Mouse (Mus musculus) forebrain, embryonic 14.5 days (tissue): ENCODE measurements around the gene Prss33. TPM values are rescaled to one million over a fixed set of nuclear protein-coding genes. Genes with fewer than 3 reads are reported as not detected.

ENCODE experiments used
- ATAC-seq: fragments of 200-750 bp; cut with Nextera tagmentation; 2 replicates; pipeline ENCODE4 v1.8.0; 2017; ENCODE audit warnings: mild to moderate bottlenecking, moderate library complexity
- DNase-seq: peaks from one replicate; pipeline ENCODE4 v3.0.0-alpha.2; 2015; ENCODE audit warnings: low spot score
- H3K27ac ChIP-seq: fragments of 300-500 bp; sonication (generic); 2 replicates; pipeline ENCODE4 v1.5.1; 2014; ENCODE audit warnings: low read depth, mild to moderate bottlenecking, control low read depth, low read length, moderate library complexity
- H3K27me3 ChIP-seq: fragments of 300-500 bp; sonication (generic); replicated peaks from 2 replicates; pipeline ENCODE4 v1.6.1; 2014; ENCODE audit warnings: low read length, control low read depth, mixed read lengths; ENCODE audit not compliant: control insufficient read depth, insufficient read depth
- H3K36me3 ChIP-seq: fragments of 300-500 bp; sonication (generic); 2 replicates; pipeline ENCODE4 v1.6.1; 2014; ENCODE audit warnings: low read length, control low read depth; ENCODE audit not compliant: control insufficient read depth, insufficient read depth
- H3K4me1 ChIP-seq: fragments of 300-500 bp; sonication (generic); 2 replicates; pipeline ENCODE4 v1.6.1; 2014; ENCODE audit warnings: antibody characterized with exemption, low read length, control low read depth; ENCODE audit not compliant: control insufficient read depth, insufficient read depth
- H3K4me2 ChIP-seq: fragments of 300-500 bp; sonication (generic); 2 replicates; pipeline ENCODE4 v1.6.1; 2014; ENCODE audit warnings: mild to moderate bottlenecking, control low read depth, low read length
- H3K4me3 ChIP-seq: fragments of 300-500 bp; sonication (generic); 2 replicates; pipeline ENCODE4 v1.5.1; 2014; ENCODE audit warnings: low read depth, low read length, control low read depth
- H3K9ac ChIP-seq: fragments of 300-500 bp; sonication (generic); 2 replicates; pipeline ENCODE4 v1.6.1; 2014; ENCODE audit warnings: mild to moderate bottlenecking, low read length, control low read depth, moderate library complexity
- H3K9me3 ChIP-seq: fragments of 300-500 bp; sonication (generic); replicated peaks from 2 replicates; pipeline ENCODE4 v1.6.1; 2016; ENCODE audit warnings: low read length, control low read depth, mixed read lengths; ENCODE audit not compliant: control insufficient read depth
- WGBS: fragments of 180-500 bp; shearing (Covaris S2); extraction: QIAGEN DNeasy Blood & Tissue Kit; methylation state at CpG from one replicate; pipeline ENCODE4 v1.1.7; 2014; 5-methylcytosine and 5-hydroxymethylcytosine counted together
- polyA plus RNA-seq: library from polyadenylated mRNA; unstranded; fragments of >200 nt; fragmentation: Nextera tagmentation; extraction: Ambion mirVana; gene quantifications from 2 replicates; pipeline ENCODE4 v1.2.1, GENCODE M21; 2014

Gene Prss33
- polyA plus RNA-seq, 1 experiment from 2014 or later = not detected

GRCm38 (mm10) chr17:23841145-23841544 is 5.3 kb upstream of the Prss33 start:
- DNase-seq = peak; percentile 86
- no peak overlapping the region for H3K4me2 ChIP-seq
- no peak overlapping the region for H3K4me3 ChIP-seq
- no peak overlapping the region for H3K9ac ChIP-seq
- WGBS = 28% methylated on average over 4 of the region's 4 CpGs
- no peak for ATAC-seq
- H3K27me3 ChIP-seq = no peaks in the 10 kb centered on the region
- H3K4me1 ChIP-seq = no peaks in the 10 kb centered on the region
- no peaks in the 10 kb centered on the region for H3K36me3 ChIP-seq
- H3K27ac ChIP-seq = no peak overlapping the region
- H3K9me3 ChIP-seq = no peaks in the 10 kb centered on the region

DNA sequence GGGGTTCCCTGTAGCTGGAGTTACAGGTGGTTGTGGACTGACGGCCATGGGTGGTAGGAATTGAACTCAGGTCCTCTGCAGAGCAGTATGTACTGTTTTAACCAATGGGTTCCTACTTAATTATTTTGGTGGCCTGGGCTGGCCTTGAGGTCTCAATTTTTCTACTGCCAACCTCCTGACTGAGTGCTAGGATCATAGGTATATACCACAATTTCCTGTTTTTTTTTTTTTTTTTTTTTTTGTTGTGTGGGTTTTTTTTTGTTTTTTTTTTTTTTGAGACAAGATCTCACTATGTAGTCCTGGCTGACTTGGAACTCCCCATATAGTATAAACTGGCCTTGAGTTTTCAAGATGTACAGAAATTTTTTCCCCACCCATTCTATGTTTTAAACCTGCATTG is 4.7 kb downstream of the Prss33 start:
- WGBS = 97% methylated on average over 1 of the region's 1 CpGs
- Histone ChIP-seq H3K27me3 (0 out of 2 replicates have a peak, but pooled peaks cover 8% of the 10 kb centered on the region), H3K9me3 (no peaks in the 10 kb centered on the region), H3K4me2 (no peak overlapping the region), H3K9ac (no peak overlapping the region), H3K27ac (no peak overlapping the region), H3K4me3 (no peak overlapping the region), H3K36me3 (peaks cover 14% of the 10 kb centered on the region), H3K4me1 (peaks cover 14% of the 10 kb centered on the region)
- no peak for DNase-seq
- ATAC-seq = no peak

- 0 out of 2 replicates have a peak, but pooled peaks cover 8% of the 10 kb centered on the region for H3K27me3 ChIP-seq
- peaks cover 34% of the 10 kb centered on the region for H3K36me3 ChIP-seq
- DNase-seq (peak; percentile 95), ATAC-seq (peak; percentile 96)
- H3K27ac ChIP-seq = peak within 1 kb of the TSS; percentile 94
- peak within 1 kb of the TSS; percentile 92 for H3K9ac ChIP-seq
- peak within 1 kb of the TSS; percentile 76 for H3K4me2 ChIP-seq
- no peaks in the 10 kb centered on the region for H3K9me3 ChIP-seq
- 1% methylated on average over 32 of the region's 42 CpGs for WGBS
- H3K4me3 ChIP-seq = peak within 1 kb of the TSS; percentile 79
- H3K4me1 ChIP-seq = peaks cover 14% of the 10 kb centered on the region
Observed at GRCm38 (mm10) chr17:23829064-23829619, 6.7 kb downstream of the Prss33 start, which contains the start of gene Elob. TSS of gene Elob (minus strand) at chr17:23829136.

DNA sequence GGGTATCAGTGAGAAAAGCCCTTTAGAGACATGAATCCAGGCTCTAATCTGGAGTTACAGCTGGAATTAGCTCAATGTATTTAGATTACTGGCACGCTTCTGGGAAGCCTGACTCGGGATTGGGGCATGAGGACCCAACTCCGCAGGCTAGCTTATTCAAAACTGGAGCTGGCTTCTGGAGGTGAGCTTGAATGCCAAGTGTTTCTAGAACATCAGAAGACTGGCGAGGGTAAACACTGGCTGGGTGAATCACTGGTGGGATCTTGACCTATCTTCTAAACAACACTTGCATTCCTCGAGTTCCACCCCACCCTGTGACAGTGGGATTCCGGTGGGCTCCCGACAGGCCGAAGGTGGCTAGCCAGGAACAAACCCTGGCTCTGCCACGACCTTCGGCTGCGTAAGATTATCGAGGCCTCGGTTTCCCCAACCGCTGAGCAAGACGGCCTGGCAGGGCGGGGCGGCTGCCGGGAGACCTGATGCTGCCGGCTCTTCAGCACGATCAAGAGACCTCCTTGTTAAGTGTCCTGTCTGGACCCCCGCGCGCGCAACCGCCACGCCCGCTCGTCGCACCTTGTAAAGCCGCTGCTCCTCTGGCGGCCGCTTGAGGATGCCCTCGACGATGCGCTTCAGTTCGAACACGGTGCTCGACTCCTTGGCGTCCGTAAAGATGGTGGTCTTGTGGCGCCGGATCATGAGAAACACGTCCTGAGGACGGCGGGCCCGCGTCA is 7.4 kb downstream of the Prss33 start:
- Histone ChIP-seq H3K9ac (peak overlapping the region; percentile 92), H3K27me3 (0 out of 2 replicates have a peak, but pooled peaks cover 8% of the 10 kb centered on the region), H3K4me1 (peaks cover 14% of the 10 kb centered on the region), H3K4me2 (peak overlapping the region; percentile 76), H3K36me3 (peaks cover 42% of the 10 kb centered on the region), H3K4me3 (peak overlapping the region; percentile 79), H3K9me3 (no peaks in the 10 kb centered on the region), H3K27ac (peak overlapping the region; percentile 94)
- peak; percentile 58 for DNase-seq
- under 1% methylated on average over 47 of the region's 47 CpGs for WGBS
- ATAC-seq = peak; percentile 83

DNA sequence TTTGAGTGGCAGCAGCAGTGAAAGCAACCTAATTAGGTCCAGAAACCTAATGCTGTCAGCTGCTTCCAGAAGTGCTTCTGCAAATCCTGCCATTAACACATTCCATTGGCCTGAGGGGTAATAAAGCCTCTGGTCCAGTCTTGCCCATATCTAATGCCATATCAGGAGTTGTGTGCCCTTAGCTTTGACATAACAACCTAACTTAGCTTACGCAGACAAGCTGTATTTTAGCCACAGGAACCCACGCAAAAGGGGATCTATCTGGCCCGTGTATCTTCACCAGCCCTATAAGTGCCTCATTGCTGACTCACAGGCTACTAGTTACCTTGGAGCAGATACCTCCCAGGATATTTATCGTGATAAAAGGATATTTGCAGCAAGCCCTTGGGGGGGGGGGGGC is 10.3 kb downstream of the Prss33 start:
- Histone ChIP-seq H3K4me2 (no peak overlapping the region), H3K9me3 (no peaks in the 10 kb centered on the region), H3K27ac (no peak overlapping the region), H3K36me3 (peaks cover 70% of the 10 kb centered on the region), H3K27me3 (no peaks in the 10 kb centered on the region), H3K4me3 (no peak overlapping the region), H3K9ac (no peak overlapping the region), H3K4me1 (peaks cover 14% of the 10 kb centered on the region)
- WGBS = 87% methylated on average over 4 of the region's 4 CpGs
- no peak for ATAC-seq
- DNase-seq = no peak

DNA sequence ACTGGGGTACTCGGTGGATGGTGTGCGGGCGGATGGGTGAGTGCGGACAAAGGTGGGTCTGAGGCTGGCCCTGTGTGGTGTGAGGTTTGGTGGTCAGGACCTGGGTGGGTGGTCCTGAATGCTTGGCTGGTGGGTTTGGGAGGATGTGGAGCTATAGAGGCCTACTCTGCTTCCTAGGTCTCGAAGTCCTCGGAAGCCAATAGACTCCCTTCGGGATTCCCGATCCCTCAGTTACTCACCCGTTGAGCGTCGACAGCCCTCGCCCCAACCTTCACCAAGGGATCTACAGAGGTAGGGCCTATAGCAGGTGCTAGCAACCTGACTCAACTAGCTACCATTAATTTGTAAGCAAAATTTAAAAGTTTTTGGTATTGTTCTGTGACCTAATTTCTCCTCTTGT is 12.2 kb downstream of the Prss33 start:
- WGBS = 94% methylated on average over 12 of the region's 12 CpGs
- Histone ChIP-seq H3K36me3 (peaks cover 90% of the 10 kb centered on the region), H3K27me3 (no peaks in the 10 kb centered on the region), H3K4me2 (no peak overlapping the region), H3K9me3 (peaks cover 8% of the 10 kb centered on the region), H3K27ac (no peak overlapping the region), H3K4me3 (no peak overlapping the region), H3K9ac (no peak overlapping the region), H3K4me1 (peaks cover 14% of the 10 kb centered on the region)
- DNase-seq (no peak), ATAC-seq (no peak)

GRCm38 (mm10) chr17:23823018-23823417 is 12.8 kb downstream of the Prss33 start:
- H3K36me3 ChIP-seq = peaks cover 96% of the 10 kb centered on the region
- no peak for DNase-seq

GRCm38 (mm10) chr17:23822094-23822493 is 13.8 kb downstream of the Prss33 start:
- 85% methylated on average over 6 of the region's 6 CpGs for WGBS
- Histone ChIP-seq H3K4me2 (no peak overlapping the region), H3K9ac (no peak overlapping the region), H3K9me3 (peaks cover 13% of the 10 kb centered on the region), H3K27me3 (no peaks in the 10 kb centered on the region), H3K27ac (no peak overlapping the region), H3K4me3 (no peak overlapping the region), H3K4me1 (peaks cover 4% of the 10 kb centered on the region), H3K36me3 (peaks cover 100% of the 10 kb centered on the region)
- ATAC-seq = no peak
- no peak for DNase-seq

More at GRCm38 (mm10) chr17:23823018-23823417, 12.8 kb downstream of the Prss33 start:
- 85% methylated on average over 16 of the region's 16 CpGs for WGBS
- no peak for ATAC-seq
- H3K27ac ChIP-seq = no peak overlapping the region
- peaks cover 13% of the 10 kb centered on the region for H3K4me1 ChIP-seq
- H3K4me3 ChIP-seq = no peak overlapping the region
- H3K9me3 ChIP-seq = peaks cover 11% of the 10 kb centered on the region
- no peak overlapping the region for H3K9ac ChIP-seq
- H3K27me3 ChIP-seq = no peaks in the 10 kb centered on the region
- H3K4me2 ChIP-seq = no peak overlapping the region

- Histone ChIP-seq H3K27me3 (no peaks in the 10 kb centered on the region), H3K36me3 (peaks cover 100% of the 10 kb centered on the region), H3K4me3 (no peak overlapping the region), H3K9ac (no peak overlapping the region), H3K9me3 (peaks cover 13% of the 10 kb centered on the region), H3K4me2 (no peak overlapping the region), H3K27ac (no peak overlapping the region), H3K4me1 (no peaks in the 10 kb centered on the region)
- WGBS = 97% methylated on average over 5 of the region's 5 CpGs
- ATAC-seq (no peak), DNase-seq (no peak)
Observed at GRCm38 (mm10) chr17:23820731-23821130, 15.1 kb downstream of the Prss33 start.
